Mouse (Mus musculus) midbrain, embryonic 13.5 days (tissue): Measurements from ENCODE around the gene Cyp26a1. TPM values are rescaled to one million over a fixed set of nuclear protein-coding genes. Genes with fewer than 3 reads are reported as not detected.

Source experiments
- ATAC-seq: fragments of 200-750 bp; cut with Nextera tagmentation; 2 replicates; pipeline ENCODE4 v1.8.0; 2017; ENCODE audit warnings: mild to moderate bottlenecking, moderate TSS enrichment, moderate library complexity
- H3K27ac ChIP-seq: fragments of 300-500 bp; sonication (generic); 2 replicates; pipeline ENCODE4 v1.5.1; 2015; ENCODE audit warnings: inconsistent platforms, mild to moderate bottlenecking, moderate library complexity
- H3K27me3 ChIP-seq: fragments of 300-500 bp; sonication (generic); 2 replicates; pipeline ENCODE4 v1.6.1; 2015; ENCODE audit warnings: mild to moderate bottlenecking, inconsistent platforms
- H3K36me3 ChIP-seq: fragments of 300-500 bp; sonication (generic); 2 replicates; pipeline ENCODE4 v1.6.1; 2015; ENCODE audit warnings: mild to moderate bottlenecking, inconsistent platforms
- H3K4me1 ChIP-seq: fragments of 300-500 bp; sonication (generic); replicated peaks from 2 replicates; pipeline ENCODE4 v1.6.1; 2015; ENCODE audit warnings: inconsistent platforms
- H3K4me2 ChIP-seq: fragments of 300-500 bp; sonication (generic); replicated peaks from 2 replicates; pipeline ENCODE4 v1.6.1; 2015; ENCODE audit warnings: moderate library complexity, mild to moderate bottlenecking, inconsistent platforms
- H3K4me3 ChIP-seq: fragments of 300-500 bp; sonication (generic); replicated peaks from 2 replicates; pipeline ENCODE4 v1.5.1; 2015; ENCODE audit warnings: mild to moderate bottlenecking, inconsistent platforms
- H3K9ac ChIP-seq: fragments of 300-500 bp; sonication (generic); replicated peaks from 2 replicates; pipeline ENCODE4 v1.6.1; 2015; ENCODE audit warnings: mild to moderate bottlenecking, inconsistent platforms
- H3K9me3 ChIP-seq: fragments of 300-500 bp; sonication (generic); 2 replicates; pipeline ENCODE4 v1.6.1; 2016; ENCODE audit warnings: mild to moderate bottlenecking, inconsistent platforms
- WGBS: fragments of 180-500 bp; shearing (Covaris S2); methylation state at CpG from one replicate; pipeline ENCODE4 v1.1.7; 2015; 5-methylcytosine and 5-hydroxymethylcytosine counted together
- polyA plus RNA-seq: library from polyadenylated mRNA; unstranded; fragments of >200 nt; fragmentation: Nextera tagmentation; extraction: Ambion mirVana; gene quantifications from 2 replicates; pipeline ENCODE4 v1.2.1, GENCODE M21; 2015

The Cyp26a1 gene
- polyA plus RNA-seq, 1 experiment from 2014 or later, result not detected

- 77% methylated on average over 21 of the region's 21 CpGs for WGBS
- ATAC-seq, result no peak
Observed at GRCm38 (mm10) chr19:37702377-37703076, 4.9 kb downstream of the Cyp26a1 start.

DNA sequence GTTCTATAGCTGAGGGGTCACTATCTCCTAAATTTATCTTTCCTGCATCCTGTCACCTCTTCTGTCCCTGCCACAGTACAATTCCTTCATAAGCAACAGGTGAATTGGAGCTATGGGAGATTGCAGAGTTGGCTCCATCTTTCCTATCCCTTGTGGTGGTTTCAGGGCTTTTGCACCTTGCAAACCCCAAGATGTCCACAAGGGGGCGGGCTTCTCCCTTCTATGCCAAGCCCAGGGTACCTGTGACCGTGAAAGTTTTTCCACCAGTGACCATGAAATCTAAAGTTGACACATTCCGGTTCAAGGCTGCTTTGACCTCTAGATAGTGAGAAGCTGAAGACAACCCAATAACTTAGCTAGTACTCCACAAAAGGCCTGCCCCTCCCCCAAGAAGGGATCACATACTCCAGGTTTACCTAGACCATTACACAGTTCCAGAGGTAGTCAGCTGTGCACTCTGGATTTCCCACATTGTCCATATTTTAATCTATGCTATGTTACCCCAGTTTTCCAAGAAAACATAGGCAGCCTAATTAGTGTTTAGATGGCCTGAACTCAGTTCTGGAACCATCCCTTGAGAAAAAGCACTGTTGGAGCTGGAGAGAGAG, 6.4 kb downstream of the Cyp26a1 start:
- peaks cover 59% of the 10 kb centered on the region for H3K27me3 ChIP-seq

More at GRCm38 (mm10) chr19:37702377-37703076, 4.9 kb downstream of the Cyp26a1 start:
- Histone ChIP-seq H3K9me3 (no peaks in the 10 kb centered on the region), H3K27ac (no peak overlapping the region), H3K9ac (no peak overlapping the region), H3K27me3 (peaks cover 74% of the 10 kb centered on the region), H3K4me1 (peaks cover 18% of the 10 kb centered on the region), H3K4me3 (no peak overlapping the region), H3K4me2 (no peak overlapping the region), H3K36me3 (no peaks in the 10 kb centered on the region)

DNA sequence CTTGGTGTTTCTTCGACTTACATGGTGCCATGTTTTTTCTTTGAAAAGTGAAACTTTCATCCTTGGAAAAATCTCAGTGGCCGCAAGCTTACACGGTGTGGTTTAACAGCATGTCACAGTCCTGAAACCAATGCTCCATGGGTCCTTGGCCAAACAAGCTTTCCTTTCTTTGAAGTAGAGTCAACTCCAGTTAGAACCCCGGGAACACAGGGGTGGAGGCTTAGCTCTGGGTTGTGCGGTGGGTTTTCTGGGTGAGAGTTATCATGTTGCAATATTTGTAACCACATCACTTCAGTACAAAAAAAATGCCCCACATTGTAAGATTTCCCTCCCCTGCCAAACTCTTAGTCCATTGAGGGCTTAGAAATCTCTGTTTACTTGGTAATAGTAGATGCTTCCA, 8.1 kb downstream of the Cyp26a1 start:
- no peak overlapping the region for H3K27ac ChIP-seq
- H3K4me2 ChIP-seq, result no peak overlapping the region
- no peaks in the 10 kb centered on the region for H3K9me3 ChIP-seq
- ATAC-seq, result no peak
- 95% methylated on average over 5 of the region's 5 CpGs for WGBS
- no peak overlapping the region for H3K4me3 ChIP-seq
- H3K9ac ChIP-seq, result no peak overlapping the region
- no peaks in the 10 kb centered on the region for H3K36me3 ChIP-seq
- peaks cover 42% of the 10 kb centered on the region for H3K27me3 ChIP-seq
- H3K4me1 ChIP-seq, result no peaks in the 10 kb centered on the region

More for the DNA sequence above, 6.4 kb downstream of the Cyp26a1 start:
- Histone ChIP-seq H3K4me3 (no peak overlapping the region), H3K4me1 (peaks cover 3% of the 10 kb centered on the region), H3K4me2 (no peak overlapping the region), H3K9ac (no peak overlapping the region), H3K27ac (no peak overlapping the region), H3K9me3 (no peaks in the 10 kb centered on the region), H3K36me3 (no peaks in the 10 kb centered on the region)
- WGBS, result 14% methylated on average over 3 of the region's 3 CpGs
- ATAC-seq, result peak; percentile 43

GRCm38 (mm10) chr19:37714681-37715080, 17.1 kb downstream of the Cyp26a1 start:
- H3K27ac ChIP-seq, result no peak overlapping the region
- no peaks in the 10 kb centered on the region for H3K4me1 ChIP-seq
- no peak for ATAC-seq
- H3K9me3 ChIP-seq, result no peaks in the 10 kb centered on the region
- H3K36me3 ChIP-seq, result no peaks in the 10 kb centered on the region
- no peak overlapping the region for H3K9ac ChIP-seq
- H3K27me3 ChIP-seq, result no peaks in the 10 kb centered on the region
- WGBS, result 73% methylated on average over 10 of the region's 10 CpGs
- H3K4me3 ChIP-seq, result no peak overlapping the region
- no peak overlapping the region for H3K4me2 ChIP-seq

DNA sequence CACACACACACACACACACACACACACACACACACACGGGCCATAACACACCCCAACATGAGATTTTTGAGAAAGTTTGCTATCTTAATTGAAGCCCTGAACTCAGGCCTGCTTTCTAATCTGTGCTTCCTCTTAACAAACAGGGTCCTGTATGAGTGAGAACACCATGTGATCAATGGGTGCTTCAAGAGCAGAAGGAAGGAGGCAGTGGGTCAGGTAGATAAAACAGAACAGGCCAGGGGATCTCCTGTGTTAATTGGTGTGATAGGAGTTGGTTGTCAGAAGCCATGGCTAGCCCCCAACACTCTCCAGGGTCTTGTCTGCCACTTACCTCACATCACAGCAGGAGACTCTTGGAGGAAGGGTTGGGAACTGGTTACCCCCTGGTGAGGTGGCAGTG, 18.4 kb downstream of the Cyp26a1 start:
- no peaks in the 10 kb centered on the region for H3K4me1 ChIP-seq
- WGBS, result 79% methylated on average over 1 of the region's 1 CpGs
- no peak overlapping the region for H3K4me3 ChIP-seq
- H3K36me3 ChIP-seq, result no peaks in the 10 kb centered on the region
- no peak overlapping the region for H3K27ac ChIP-seq
- H3K27me3 ChIP-seq, result no peaks in the 10 kb centered on the region
- no peak overlapping the region for H3K9ac ChIP-seq
- H3K9me3 ChIP-seq, result no peaks in the 10 kb centered on the region
- no peak overlapping the region for H3K4me2 ChIP-seq
- no peak for ATAC-seq

DNA sequence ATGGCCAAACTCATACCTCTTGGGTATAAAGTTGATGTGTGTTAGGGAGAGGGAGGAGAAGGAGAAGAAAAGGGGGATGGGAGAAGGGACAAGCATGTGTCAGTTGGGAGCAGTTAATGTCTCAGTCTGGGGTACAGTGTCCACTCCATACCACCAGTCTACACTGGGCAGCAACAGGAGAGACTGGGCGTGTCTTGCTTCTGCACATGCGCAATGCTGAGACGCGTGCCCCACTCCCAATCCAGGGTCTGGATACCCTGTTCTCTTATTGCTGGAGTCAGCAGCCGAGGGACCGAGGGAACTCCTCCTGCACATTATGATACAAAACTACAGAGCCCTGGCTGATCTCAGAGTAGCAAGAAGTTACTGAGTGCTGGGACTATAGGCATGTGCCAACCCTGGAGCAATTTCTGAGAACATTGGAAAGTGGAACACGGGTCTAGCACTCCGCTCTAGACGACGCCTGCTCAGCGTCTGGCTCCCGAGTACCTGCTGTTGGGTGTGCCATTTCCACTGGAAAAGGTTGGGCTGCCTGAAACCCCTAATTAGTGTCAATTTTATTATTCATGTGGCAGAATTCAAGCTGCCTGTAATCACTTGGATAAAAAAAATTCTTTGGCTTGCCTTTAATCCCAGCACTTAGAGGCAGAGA, 19.1 kb downstream of the Cyp26a1 start:
- H3K27ac ChIP-seq, result no peak overlapping the region
- H3K4me1 ChIP-seq, result no peaks in the 10 kb centered on the region
- no peaks in the 10 kb centered on the region for H3K36me3 ChIP-seq
- H3K4me2 ChIP-seq, result no peak overlapping the region
- H3K9me3 ChIP-seq, result no peaks in the 10 kb centered on the region
- 81% methylated on average over 12 of the region's 12 CpGs for WGBS
- no peak for ATAC-seq
- no peaks in the 10 kb centered on the region for H3K27me3 ChIP-seq
- no peak overlapping the region for H3K4me3 ChIP-seq
- no peak overlapping the region for H3K9ac ChIP-seq

DNA sequence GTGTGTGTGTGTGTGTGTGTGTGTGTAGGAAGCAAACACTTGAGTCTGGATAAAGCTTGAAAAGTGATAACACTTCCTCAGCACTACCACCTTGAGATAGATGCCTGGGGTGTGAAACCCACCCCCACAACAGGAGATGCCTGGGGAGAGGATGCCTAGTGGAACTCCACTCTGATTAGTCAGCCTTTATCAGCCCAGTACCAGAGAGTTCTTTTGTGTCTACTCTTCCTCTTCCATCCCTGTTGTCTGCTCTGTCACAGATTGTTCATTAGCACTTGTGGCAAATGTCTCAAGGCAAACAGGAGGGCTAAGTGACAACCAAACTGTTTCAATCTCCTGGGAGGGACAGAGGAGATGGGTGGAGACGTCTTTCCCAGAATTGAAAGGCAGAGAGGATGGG, 21.6 kb downstream of the Cyp26a1 start:
- Histone ChIP-seq H3K27ac (no peak overlapping the region), H3K27me3 (no peaks in the 10 kb centered on the region), H3K4me3 (no peak overlapping the region), H3K9ac (no peak overlapping the region), H3K4me1 (no peaks in the 10 kb centered on the region), H3K36me3 (no peaks in the 10 kb centered on the region), H3K4me2 (no peak overlapping the region), H3K9me3 (no peaks in the 10 kb centered on the region)
- no peak for ATAC-seq
- WGBS, result 33% methylated on average over 1 of the region's 1 CpGs

GRCm38 (mm10) chr19:37724591-37724990, 27.0 kb downstream of the Cyp26a1 start:
- 95% methylated on average over 5 of the region's 5 CpGs for WGBS
- Histone ChIP-seq H3K4me3 (no peak overlapping the region), H3K36me3 (no peaks in the 10 kb centered on the region), H3K4me1 (no peaks in the 10 kb centered on the region), H3K27me3 (no peaks in the 10 kb centered on the region), H3K9me3 (no peaks in the 10 kb centered on the region), H3K9ac (no peak overlapping the region), H3K27ac (no peak overlapping the region), H3K4me2 (no peak overlapping the region)
- no peak for ATAC-seq

DNA sequence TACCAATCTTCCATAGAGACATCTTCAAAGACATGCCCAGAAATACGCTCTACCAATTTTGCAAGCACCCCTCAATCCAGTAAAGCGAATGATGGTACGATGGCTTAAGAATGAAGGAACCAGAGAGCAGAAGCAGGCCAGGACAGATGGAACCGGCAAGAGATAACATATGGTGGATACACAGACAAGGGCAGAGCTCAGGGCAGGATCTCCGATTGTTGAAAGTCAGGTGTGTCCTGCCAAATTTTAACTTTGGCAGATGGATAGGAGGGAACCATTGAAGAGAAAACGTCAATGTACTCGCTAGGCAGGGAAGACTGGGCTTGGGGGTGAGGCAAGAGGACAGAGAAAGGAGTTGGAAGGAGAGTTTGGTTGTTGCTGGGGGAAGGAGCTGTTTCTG, 29.0 kb downstream of the Cyp26a1 start:
- no peak overlapping the region for H3K4me2 ChIP-seq
- H3K9me3 ChIP-seq, result no peaks in the 10 kb centered on the region
- no peaks in the 10 kb centered on the region for H3K27me3 ChIP-seq
- no peaks in the 10 kb centered on the region for H3K4me1 ChIP-seq
- H3K27ac ChIP-seq, result no peak overlapping the region
- H3K36me3 ChIP-seq, result no peaks in the 10 kb centered on the region
- ATAC-seq, result no peak
- WGBS, result 92% methylated on average over 7 of the region's 7 CpGs
- H3K4me3 ChIP-seq, result no peak overlapping the region
- H3K9ac ChIP-seq, result no peak overlapping the region

DNA sequence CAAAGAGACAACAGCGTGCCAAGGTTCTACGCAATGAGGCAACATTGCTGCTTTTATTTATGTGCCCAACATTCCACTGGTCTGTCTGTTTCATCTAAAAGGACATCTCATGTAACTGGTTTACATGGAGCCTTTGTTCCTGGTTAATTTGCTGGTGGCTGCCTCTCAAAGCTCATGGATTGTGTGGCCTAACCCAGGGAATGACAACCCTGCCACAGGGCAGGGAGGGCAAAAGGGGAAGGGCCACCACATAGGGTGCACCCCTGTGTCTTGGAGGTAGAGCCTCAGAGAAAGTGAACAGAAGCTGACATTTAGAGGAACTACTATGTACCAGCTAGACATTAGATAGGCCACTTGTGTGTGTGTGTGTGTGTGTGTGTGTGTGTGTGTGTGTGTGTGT, 29.8 kb downstream of the Cyp26a1 start:
- 92% methylated on average over 2 of the region's 2 CpGs for WGBS
- Histone ChIP-seq H3K4me3 (no peak overlapping the region), H3K27me3 (no peaks in the 10 kb centered on the region)

DNA sequence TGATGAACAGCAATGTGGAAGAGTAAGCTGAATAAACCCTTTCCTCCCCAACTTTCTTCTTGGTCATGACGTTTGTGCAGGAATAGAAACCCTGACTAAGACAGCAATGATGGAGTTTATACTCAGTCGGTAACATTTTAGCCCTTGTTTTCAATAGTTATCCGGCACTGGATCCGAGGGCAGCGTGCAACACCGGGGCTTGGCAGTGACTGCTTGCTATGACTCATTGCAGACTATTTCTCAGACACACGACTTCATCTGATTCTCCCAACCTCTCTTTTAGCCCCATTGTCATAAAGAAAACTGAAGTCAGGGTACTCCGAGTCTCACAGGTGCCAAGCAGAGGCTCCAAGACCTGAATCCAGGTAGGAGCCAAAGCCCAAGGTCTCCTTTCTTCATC, 37.8 kb downstream of the Cyp26a1 start:
- no peaks in the 10 kb centered on the region for H3K9me3 ChIP-seq
- 91% methylated on average over 8 of the region's 8 CpGs for WGBS

More for the DNA sequence above, 29.8 kb downstream of the Cyp26a1 start:
- no peak for ATAC-seq
- H3K9me3 ChIP-seq, result no peaks in the 10 kb centered on the region
- no peak overlapping the region for H3K27ac ChIP-seq
- no peaks in the 10 kb centered on the region for H3K36me3 ChIP-seq
- H3K9ac ChIP-seq, result no peak overlapping the region
- no peak overlapping the region for H3K4me2 ChIP-seq
- no peaks in the 10 kb centered on the region for H3K4me1 ChIP-seq

DNA sequence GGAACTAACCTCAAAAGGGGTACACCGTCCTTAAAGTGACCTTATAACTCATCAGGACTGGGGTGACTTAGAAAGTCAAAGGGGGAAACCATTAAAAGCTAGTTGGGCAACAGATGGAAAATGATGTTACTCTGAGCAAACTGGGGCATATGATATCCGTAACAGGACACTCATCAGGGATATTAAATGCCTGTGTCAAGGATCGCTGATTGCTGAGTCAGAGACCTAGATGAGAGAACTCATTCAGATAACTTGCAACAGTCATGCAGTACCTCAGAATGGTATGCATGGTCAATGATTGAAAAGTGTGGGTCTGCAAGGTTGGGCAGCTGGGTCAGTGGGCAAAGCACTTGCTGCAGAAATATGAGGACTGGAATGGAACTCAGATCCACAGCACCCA, 41.0 kb downstream of the Cyp26a1 start:
- WGBS, result 93% methylated on average over 3 of the region's 3 CpGs
- H3K9ac ChIP-seq, result no peak overlapping the region

More for the DNA sequence above, 37.8 kb downstream of the Cyp26a1 start:
- no peaks in the 10 kb centered on the region for H3K4me1 ChIP-seq
- H3K27me3 ChIP-seq, result no peaks in the 10 kb centered on the region
- no peak overlapping the region for H3K4me3 ChIP-seq
- no peak overlapping the region for H3K4me2 ChIP-seq
- ATAC-seq, result no peak
- no peak overlapping the region for H3K27ac ChIP-seq
- no peaks in the 10 kb centered on the region for H3K36me3 ChIP-seq
- H3K9ac ChIP-seq, result no peak overlapping the region

More for the DNA sequence above, 41.0 kb downstream of the Cyp26a1 start:
- no peaks in the 10 kb centered on the region for H3K9me3 ChIP-seq
- no peak overlapping the region for H3K27ac ChIP-seq
- ATAC-seq, result no peak
- H3K27me3 ChIP-seq, result no peaks in the 10 kb centered on the region
- H3K4me3 ChIP-seq, result no peak overlapping the region
- no peak overlapping the region for H3K4me2 ChIP-seq
- H3K4me1 ChIP-seq, result no peaks in the 10 kb centered on the region
- H3K36me3 ChIP-seq, result no peaks in the 10 kb centered on the region
